Mouse (Mus musculus) c-Kit-negative CD71-positive TER-119-positive erythroid progenitor cells, embryonic 14.5 days (primary cell): ENCODE results near the gene Thap3.

Experiments
- DNase-seq: peaks from one replicate; pipeline ENCODE4 v3.0.0-alpha.2; 2013; ENCODE audit warnings: low read depth, low spot score

The Thap3 gene

GRCm38 (mm10) chr4:151933505-151934214 lies 55.1 kb downstream of the Thap3 start, which contains the start of gene Dnajc11:
Gene Dnajc11 (plus strand): TSS chr4:151933691.
- DNase-seq = peak; percentile 83
